Mouse (Mus musculus) urinary bladder, postnatal 14 days (tissue): ENCODE data around the gene Rasa2.
A peak's percentile ranks its signal among the peaks of the same experiment; 100 is the strongest.
"Not testable (repeated sequence)": the region's sequence is repeated elsewhere in the genome, so short reads cannot be mapped to it uniquely, and the experiment has no call there.

ENCODE experiments used
- DNase-seq: peaks from one replicate; pipeline ENCODE4 v3.0.0; 2021; ENCODE audit warnings: low spot score

The Rasa2 gene

DNA sequence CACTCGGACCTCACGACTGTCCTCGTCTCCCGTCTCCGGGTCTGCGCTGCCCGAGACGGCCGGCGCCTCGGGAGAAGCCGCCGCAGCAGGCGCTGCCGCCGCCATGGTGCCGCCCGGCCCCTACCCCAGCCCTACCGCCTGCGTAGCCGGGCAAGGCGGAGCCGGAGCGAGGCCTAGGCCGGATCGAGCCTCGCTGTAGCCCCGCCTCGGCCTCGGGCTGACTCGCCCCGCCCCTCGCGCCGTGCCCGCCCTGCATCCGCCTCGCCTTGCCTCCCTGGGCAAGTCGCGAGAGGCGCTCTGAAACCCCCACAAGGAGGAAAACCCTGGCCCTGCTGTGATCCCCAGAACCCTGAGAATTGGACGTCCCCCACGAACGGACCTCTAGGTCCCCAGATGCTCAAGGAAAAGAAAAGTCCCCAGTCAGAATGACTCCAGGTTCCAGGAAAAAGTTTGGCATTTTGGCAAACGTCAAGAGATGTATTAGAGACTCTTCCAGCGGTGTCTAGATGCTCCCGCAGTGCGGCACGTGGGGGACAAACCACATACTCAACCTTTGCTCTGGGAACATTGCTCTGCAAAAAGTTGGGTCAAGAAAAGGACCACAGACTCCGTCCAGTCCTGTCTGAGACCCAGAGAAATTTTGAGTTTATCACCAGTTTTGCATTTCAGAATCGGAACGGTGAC is at the start of gene Rasa2:
Rasa2 (minus strand) TSS at position 229 of the 684 bp plus-strand sequence.
- peak; percentile 93 for DNase-seq

DNA sequence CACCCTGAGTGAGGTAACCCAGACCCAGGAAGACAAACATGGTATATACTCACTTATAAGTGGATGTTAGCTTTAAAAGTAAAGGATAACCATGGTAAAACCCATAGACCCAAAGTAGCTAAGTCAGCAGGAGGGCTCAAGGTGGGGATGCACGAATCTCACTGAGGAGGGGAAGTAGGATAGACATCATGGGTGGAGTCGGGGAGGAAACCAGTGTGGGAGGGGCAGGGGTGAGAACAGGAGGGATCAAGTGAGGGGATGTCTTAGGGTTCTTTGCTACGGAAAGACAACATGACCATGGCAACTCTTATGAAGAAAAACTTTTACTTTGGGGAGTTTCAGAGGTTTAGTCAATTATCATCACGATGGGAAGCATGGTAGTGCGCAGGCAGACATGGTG is 47.2 kb upstream of the Rasa2 start:
- no peak for DNase-seq

DNA sequence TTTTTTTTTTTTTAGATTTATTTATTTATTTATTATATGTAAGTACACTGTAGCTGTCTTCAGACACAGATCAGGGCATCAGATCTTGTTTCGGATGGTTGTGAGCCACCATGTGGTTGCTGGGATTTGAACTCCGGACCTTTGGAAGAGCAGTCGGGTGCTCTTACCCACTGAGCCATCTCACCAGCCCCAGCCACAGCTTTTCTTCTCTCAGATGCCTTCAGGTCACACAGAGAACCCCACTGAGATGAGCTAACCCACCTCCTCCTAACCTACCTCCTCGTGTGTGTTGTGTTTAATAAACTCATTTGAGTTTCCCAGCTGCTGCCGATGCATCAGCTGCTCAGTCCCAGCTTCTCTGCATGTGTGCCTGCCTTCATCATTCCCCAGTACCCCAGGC is 46.3 kb upstream of the Rasa2 start:
- DNase-seq: peak; percentile 1

DNA sequence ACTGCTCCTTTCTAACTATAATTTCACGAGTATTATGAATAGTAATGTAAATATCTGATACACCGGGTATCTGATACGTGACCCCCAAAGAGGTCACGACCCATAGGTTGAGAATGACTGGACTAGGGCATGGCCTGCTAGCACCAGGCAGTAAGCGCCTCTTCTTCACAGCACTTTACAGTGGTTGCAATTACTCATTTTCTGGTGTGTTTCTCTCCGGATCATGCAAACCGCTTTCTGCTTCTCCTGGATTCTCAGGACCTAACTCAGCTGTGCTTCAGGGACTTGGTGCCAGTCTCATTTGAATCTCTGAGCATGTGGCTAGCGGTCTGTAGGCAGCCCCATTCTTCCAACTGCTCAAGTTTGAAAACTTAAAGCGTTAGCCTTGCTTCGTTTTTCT is 45.3 kb upstream of the Rasa2 start:
- DNase-seq: peak; percentile 0

DNA sequence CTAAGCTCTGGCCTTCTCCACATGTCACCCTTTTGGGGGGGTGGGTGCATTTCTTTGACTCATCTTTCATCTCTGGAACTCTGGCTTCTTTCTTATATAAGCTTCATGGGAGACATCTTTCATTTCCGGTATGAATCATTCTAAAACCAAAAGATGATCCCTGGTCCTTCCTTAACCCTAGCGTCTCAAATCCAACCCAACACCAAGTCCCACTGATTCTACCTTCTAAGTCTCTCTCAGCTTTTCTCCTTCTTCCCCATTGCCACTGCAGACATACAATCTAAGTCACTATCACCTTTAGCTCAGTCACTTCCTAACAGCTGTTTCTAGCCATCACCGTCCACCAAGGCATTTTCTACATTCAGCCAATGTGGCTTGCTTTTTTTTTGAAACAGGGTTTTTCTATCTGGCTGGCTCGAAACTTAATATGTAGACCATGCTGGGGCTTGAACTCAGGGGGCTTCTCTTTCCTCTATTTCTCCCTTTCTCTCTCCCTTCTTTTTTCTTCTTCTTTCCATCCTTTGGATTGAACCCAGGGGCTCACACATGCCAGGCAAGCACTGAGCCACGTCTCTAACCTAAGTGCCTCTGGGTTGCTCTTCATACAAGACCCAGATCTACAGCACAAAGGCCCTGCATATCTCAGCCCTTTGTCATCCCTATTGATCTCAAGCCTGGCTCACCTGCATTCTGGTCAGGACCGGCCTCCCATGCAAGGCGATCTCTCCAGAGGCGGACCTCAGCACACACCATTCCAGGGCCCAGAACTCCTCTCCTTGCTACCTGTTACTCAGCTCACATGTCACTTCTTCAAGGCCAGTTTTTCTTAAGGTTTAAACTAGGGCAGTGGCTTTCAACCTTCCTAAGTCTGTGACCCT is 44.6 kb upstream of the Rasa2 start:
- peak; percentile 1 for DNase-seq

DNA sequence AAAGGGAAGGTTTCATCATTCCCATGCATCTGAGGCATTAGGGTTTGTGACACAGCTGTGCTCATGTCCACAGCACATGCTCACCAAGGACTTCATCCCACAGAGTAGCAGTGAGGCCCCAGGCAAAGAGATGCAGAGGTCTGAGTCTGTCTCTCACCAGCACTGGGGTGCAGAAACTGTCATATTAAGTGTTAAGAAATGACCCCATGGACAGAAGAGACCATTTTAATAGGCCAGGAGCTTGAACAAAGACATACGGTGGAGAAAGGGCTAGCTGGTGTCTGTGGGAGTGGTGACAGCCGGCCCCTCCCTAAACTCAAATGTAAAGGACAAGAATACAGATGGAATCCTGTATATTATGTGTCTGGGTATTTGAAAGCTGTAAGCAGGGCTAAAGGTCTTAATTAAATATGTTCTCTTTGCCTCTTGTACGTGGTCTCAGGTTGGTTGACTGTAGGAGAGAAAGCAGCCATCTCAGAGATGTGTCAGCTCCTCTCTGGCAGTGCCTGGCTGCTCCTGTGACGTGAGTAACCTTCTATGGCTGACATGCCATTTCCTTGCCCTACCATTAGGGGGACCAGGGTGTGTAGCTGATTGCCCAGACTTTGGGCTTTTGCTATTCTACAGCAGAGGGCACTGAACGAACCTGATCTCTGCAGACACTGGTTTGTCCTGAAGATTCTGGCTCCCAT is 43.8 kb upstream of the Rasa2 start:
- peak; percentile 59 for DNase-seq

DNA sequence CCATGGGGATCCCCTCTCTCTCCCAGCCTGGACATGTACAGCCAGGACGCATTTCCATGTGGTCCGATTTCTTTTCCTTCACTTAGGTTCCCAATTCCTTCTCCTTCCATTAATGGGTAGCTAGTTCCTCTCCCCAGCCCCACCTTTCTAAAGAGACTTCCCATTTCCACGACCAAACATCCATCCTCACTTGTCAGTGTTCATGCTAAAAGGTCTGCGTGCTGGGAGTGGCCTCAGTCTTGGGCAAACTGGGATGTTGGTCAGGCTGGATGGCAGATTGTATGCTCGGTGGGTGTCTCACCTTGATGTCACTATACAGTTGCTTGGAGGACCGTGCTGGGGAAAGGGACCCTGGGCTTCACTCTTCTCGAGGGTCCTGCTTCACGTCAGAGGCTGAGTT is 42.9 kb upstream of the Rasa2 start:
- DNase-seq: peak; percentile 2

DNA sequence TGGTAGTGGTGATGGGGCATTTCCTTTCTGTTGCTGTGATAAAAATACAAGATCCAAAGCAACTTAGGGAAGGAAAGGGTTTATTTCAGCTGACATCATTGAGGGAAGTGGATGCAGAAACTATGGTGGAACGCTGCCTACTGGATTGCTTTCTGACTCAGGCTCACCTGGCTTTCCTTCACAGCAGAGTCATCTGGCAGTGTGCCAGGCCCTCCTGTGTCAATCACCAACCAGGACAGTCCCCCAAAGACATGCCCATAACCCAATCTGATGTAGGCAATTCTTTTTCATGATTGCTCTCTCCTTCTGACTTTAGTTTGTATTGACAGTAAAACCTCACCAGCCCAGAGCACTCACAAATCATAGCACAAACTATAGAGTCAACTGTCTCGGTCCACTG is 41.0 kb upstream of the Rasa2 start:
- DNase-seq: peak; percentile 2

DNA sequence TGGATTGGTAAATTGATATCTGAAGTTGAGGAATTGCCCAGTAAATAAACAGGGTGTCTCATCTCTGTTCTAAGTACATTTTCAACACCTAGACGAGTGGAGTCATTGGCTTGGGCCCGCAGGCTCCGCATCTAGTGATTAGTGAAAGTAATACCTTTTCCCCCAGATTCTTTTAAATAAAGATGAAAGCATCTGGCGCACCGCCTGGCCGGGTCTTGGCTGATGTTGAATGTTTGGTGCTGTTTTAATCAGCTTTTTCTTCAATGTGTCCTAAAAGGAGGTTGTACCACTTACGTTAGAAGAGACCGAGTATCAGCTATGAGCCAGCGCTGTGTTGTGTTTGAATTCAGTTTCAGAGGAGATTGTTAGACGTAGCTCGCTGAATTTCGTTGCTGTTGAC is 39.8 kb upstream of the Rasa2 start:
- DNase-seq: peak; percentile 2

DNA sequence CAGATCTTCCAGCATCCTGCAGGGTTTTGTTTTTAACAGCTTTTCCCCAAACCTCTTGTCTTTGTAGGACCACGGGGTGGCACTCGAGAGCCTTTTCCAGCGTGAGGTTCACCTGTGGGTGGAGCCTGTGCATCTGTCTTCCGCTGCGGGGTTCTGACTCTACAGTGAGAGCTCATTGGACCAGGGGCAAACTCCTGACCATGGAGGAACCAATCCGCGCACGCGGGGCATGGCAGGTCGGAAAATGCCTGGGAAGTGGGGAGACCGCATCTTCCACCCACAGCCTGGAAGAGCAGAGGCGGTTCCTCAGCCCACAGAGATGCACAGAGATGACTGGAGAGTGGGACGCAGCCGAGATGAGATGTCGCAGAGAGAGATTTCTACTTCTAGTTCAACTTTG is 38.5 kb upstream of the Rasa2 start:
- peak; percentile 96 for DNase-seq

DNA sequence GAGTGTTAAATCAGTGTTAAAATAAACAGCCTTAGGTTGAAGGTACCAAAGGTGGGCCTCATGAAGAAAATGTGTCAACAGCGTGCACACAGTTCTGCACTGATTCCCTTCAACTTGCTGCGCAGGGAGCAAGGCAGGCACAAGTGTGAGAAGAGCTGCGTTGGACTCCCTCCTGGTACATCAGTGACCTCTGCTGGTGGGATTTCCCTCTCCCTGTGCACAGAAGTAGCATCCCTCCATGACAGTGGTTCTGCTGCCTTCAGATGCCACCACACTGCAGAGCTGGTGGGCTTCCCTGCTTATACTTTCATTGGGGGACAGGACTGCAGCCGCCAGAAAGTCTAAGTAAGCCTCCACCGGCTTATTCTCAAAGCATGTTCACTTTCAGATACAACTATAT is 37.2 kb upstream of the Rasa2 start:
- DNase-seq: peak; percentile 76

DNA sequence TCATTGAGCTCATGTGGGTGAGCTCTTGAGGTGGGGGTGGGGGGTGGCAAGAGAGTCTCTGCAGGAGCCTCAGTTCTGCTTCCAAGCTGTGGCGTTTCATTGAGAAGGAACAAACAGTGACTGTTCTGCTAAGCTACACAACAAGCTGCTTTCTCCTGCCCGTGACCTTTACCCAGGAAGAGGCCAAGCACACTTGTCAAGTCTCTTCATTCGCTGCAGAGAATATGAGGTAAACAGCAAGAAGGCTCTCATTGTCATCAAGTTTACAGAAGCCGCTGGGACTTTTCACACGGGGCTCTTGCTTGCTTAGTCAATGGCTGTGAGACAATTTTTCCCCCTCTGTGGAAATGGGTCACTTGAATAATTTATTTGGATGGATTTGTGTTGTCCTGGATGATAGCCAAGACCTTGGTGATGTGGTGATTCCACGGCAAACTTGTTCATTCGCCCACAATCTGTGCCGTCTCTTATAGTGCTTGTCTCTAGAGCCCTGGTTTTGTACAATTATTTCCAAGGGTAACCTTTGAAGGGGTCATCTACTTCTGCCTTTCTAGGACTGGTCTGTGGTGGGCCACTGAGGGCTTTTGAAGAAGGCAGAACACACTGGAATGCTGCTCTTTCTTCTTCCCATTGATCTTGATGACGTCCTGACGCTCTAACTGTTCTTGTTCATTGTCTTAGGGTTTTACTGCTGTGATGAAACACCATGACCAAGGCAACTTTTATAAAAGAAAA is 29.3 kb upstream of the Rasa2 start:
- DNase-seq: no peak

DNA sequence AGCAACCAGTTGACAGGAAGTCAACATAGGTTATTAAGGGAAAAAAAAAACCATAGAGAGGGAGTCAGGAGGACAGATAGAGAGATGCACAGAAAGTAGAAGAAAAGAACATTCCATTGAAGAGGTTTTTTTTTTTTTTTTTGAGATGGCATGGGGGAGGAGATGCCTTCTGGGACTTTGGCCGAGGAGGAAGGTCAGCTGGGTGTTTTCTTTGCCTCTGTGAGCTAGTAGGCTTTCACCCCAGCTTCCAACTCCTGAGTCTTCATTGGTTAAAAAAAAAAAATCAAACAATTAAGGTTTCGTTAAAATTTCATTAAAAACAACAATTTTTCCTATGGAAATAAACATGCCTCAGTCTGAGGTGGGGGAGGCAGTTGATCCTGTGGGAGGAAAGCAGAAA is 28.4 kb upstream of the Rasa2 start:
- no peak for DNase-seq

DNA sequence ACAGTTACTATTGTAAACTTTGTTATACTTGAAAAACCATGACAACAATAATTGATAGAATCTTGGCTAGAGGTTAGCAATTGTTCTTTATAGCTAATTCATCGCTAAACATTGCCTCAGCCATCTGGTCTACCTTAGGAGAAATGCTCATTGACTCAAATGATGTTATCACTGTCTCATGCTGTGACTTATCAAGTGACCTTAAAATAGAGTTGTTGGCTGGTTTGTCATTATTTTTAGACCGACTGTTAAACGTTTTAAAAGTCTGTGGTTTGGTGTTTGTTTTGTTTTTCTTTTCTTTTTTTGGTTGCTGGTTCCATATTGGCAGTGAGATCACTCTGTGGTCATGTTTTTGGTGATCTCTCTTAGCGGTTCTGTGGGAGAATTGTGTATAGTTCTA is 22.1 kb upstream of the Rasa2 start:
- no peak for DNase-seq

DNA sequence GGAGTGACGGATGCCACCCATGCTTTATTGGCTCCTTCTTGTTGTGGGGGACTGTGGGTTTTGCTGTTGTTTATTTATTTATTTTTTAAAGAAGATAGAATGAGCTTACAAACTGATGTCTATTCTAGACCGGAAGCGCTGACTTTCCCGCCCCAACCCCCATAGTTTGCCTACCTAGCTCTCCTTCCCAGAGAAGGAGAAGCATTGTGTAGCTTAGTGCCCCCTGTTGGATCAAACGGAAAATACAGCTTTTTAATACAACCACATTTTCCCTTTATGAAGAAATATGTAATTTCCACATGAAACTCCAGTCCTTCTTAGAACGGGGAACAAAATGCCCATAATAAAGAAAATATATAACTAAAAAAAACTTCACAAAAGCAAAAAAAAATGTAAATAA is 21.3 kb upstream of the Rasa2 start:
- no peak for DNase-seq

DNA sequence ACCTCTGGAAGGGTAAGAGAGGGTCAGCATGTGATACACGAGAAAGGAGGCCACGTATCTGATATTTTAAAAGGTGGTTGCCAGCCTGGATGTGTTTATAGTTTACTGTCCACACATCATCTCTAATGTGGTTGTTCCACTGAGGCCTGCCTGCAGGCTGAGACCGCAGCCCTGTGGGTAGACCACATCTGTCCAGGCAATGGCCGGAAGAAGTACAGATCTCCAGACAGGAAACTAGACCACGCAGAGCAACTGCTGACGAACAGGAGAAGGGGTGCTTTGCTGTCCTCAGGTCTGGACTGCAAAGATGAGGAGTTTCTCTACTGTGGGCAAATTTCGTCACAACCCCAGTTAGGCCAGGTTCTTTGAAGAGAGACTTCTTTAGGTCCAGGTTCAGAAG is 19.4 kb upstream of the Rasa2 start:
- DNase-seq: no peak

DNA sequence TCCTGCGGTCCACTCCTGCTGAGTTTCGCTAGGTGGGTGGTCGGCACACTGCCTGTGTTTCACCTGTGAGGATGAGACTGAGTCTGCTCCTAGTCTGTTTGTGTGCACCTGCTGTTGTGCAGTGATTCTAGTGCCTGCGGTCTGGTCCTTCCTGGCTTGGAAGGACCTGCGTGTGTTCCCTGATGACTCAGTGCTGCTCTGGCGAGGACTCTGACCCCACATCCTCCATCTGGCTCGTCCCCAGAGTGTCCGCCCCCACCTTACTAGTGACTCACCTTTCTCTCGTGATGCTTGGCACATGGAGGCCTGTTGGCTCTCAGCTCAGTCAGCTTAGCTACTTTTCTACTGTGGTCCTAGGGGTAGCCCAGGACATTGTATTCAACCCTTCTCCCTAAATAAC is 18.5 kb upstream of the Rasa2 start:
- peak; percentile 62 for DNase-seq

DNA sequence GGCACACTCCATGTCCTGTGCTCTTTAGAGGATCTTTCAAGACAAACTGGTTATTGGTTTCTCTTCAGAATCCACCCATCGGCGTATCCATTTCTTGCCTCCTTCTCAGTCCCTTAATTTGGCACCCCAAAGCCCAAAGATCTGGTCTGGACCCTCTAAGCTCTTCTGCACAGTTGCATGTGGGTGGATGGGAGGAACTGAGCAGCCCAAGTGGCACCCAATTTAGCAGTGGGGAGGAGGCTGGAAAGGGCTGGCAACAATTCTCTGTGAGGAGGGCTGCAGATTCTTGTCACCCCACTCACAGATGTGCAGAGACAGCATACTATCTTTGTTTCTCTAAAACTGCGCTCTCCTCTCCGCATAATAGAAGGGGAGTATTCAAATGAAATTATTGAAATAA is 17.9 kb upstream of the Rasa2 start:
- DNase-seq: no peak

DNA sequence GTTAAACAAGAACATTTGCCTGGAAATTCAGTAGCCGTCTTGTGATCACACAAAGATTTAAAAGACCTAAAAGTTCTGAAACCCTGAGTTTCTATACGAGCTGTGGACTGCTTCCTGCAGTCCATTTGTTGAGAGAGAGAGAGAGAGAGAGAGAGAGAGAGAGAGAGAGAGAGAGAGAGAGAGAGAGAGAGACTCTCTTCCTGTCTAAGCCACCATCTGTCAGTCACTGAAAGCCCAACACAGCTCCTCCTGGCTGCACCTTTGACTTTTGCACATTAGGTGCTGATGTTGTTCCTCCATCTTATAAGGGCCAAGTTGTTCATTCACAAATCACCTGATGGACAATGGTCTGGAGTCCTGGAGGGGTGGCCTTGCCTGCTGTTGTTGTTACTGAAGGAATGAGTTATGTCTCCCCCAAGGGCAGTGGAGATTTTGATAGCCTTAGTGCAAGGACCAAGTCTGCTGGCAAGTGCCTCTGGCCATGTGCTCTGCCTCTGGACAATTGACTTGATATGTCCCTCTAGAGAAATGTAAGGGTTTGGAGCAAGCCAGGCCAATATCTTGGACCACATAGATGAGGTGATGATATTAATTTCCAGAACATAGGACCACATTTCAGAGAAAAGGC is 15.4 kb upstream of the Rasa2 start:
- no peak for DNase-seq

DNA sequence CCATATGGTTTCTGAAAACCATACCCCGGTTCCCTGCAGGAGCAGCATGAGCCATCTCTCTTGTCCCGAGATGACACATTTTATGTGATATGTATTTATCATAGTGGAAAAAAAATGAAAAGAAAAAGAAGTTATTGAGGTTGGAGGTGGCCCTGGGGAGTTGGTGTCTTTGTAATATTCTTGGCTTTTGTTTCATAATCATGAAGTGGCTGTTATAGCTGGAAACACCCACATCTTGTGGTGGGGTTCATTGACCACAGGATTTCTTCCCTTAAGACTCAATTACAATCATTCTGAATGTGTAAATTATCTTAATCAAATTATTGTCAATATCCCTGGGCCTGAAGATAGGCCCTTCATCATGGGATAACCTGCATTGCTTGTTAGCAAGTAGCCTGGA is 13.4 kb upstream of the Rasa2 start:
- DNase-seq: no peak

DNA sequence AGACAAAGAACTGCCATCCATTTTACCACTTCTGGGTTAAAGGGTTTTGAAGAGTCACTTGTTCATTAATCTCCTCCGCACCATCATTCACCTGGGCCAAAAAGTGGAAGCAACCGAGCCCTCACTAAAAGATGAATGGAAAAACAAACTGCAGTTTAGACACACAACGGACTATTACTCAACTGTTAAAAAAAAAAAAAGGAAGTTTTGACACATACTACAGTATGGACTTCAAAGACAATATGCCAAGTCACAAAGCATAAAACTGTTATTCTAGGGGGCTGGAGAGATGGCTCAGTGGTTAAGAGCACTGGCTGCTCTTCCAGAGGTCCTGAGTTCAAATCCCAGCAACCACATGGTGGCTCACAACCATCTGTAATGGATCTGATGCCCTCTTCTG is 12.6 kb upstream of the Rasa2 start:
- not testable (repeated sequence) for DNase-seq

DNA sequence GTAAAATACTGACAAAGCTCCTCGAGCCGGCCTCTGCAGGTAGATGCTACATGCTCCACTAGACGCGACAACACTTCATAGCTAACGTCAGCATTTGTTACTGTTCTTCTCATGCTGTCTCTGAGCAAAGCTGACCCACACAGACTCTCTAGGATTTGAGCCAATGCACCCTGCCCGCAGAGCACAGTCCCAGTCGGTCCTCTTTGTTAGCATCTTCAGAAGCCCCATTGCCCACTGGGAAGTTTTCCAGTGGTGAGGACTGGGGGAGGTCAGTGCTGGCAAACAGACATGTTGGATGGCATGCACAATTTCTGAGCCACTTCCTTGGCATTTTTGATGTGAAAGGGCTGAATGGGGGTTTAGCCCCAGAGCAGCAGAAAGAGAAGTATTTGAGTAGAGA is 8.0 kb upstream of the Rasa2 start:
- no peak for DNase-seq
